Comparison of ENCODE assay signal across 8 mouse cellular contexts in genomic region chr10:126919067-126919466, GRCm38 (mm10). TPM values are rescaled to one million over a fixed set of nuclear protein-coding genes. Genes with fewer than 3 reads are reported as not detected.
DNase-seq lines count a peak whose midpoint lies in the region; ATAC-seq and TF ChIP-seq lines count a peak whose summit lies in the region.

No protein-coding gene starts in this region.

- peak; percentile 100 for TF ChIP-seq CTCF in bone marrow, adult 2 months (IDR thresholded peaks at IDR 0.05; ENCODE audit: control insufficient read depth, insufficient read depth, low read length)
- peak; percentile 99 for TF ChIP-seq CTCF in embryonic fibroblast, embryonic 13.5 days (IDR thresholded peaks at IDR 0.05; ENCODE audit: borderline replicate concordance, insufficient read depth, low read length)

- peak; percentile 97 to 98 for DNase-seq in B cell, adult 2 months
- peak; percentile 89 for DNase-seq in liver
- peak; percentile 98 for DNase-seq in naive thymus-derived CD4-positive, alpha-beta T cell, adult 2 months (ENCODE audit: low read depth)
- DNase-seq in splenic B cell, adult 2 months (ENCODE audit: low read depth, low spot score): peak; percentile 96

- peaks cover 10% of the 10 kb centered on the region; the same call in 1 of the 2 replicates for H3K27me3 ChIP-seq in heart, embryonic 12.5 days (replicated peaks)
- H3K27me3 ChIP-seq in kidney, embryonic 16.5 days (ENCODE audit: insufficient read depth, low read length): no peaks in the 10 kb centered on the region
- no peaks in the 10 kb centered on the region; the same call in 1 of the 2 replicates for H3K27me3 ChIP-seq in splenic B cell, adult 2 months (ENCODE audit: control insufficient read depth, insufficient read depth, low read length, poor library complexity, severe bottlenecking)

- H3K4me1 ChIP-seq in bone marrow, adult 2 months (ENCODE audit: control insufficient read depth, insufficient read depth, low read length): no peaks in the 10 kb centered on the region
- no peaks in the 10 kb centered on the region for H3K4me1 ChIP-seq in embryonic fibroblast, embryonic 13.5 days (ENCODE audit: control insufficient read depth, insufficient read depth, low read length)
- peaks cover 2% of the 10 kb centered on the region; the same call in 1 of the 2 replicates for H3K4me1 ChIP-seq in heart, embryonic 12.5 days (replicated peaks)
- H3K4me1 ChIP-seq in kidney, embryonic 16.5 days (ENCODE audit: insufficient read depth, low read length): no peaks in the 10 kb centered on the region

- no peak overlapping the region for H3K4me3 ChIP-seq in bone marrow, adult 2 months (replicated peaks; ENCODE audit: control insufficient read depth, low read depth, low read length)
- H3K4me3 ChIP-seq in embryonic fibroblast, embryonic 13.5 days (ENCODE audit: insufficient read depth, low read length): no peak overlapping the region
- H3K4me3 ChIP-seq in heart, embryonic 12.5 days: no peak overlapping the region
- no peak overlapping the region for H3K4me3 ChIP-seq in kidney, embryonic 16.5 days (ENCODE audit: low read length)

- no peak overlapping the region for H3K27ac ChIP-seq in bone marrow, adult 2 months (ENCODE audit: control insufficient read depth, insufficient read depth, low read depth, low read length, poor library complexity)
- no peak overlapping the region for H3K27ac ChIP-seq in embryonic fibroblast, embryonic 13.5 days (ENCODE audit: insufficient read depth, low read length)
- H3K27ac ChIP-seq in heart, embryonic 12.5 days (ENCODE audit: poor library complexity, severe bottlenecking): no peak overlapping the region
- H3K27ac ChIP-seq in kidney, embryonic 16.5 days (ENCODE audit: low read length): no peak overlapping the region

- TF ChIP-seq POLR2A in bone marrow, adult 2 months (IDR thresholded peaks at IDR 0.05; ENCODE audit: borderline replicate concordance, control insufficient read depth, low read depth, low read length): no peak
- TF ChIP-seq POLR2A in embryonic fibroblast, embryonic 13.5 days (IDR thresholded peaks at IDR 0.05; ENCODE audit: low read depth, low read length): no peak

- no peak overlapping the region for H3K4me2 ChIP-seq in heart, embryonic 12.5 days
- H3K4me2 ChIP-seq in kidney, embryonic 16.5 days (replicated peaks; ENCODE audit: low read depth, low read length): no peak overlapping the region

- no peak overlapping the region for H3K9ac ChIP-seq in heart, embryonic 12.5 days
- H3K9ac ChIP-seq in kidney, embryonic 16.5 days (replicated peaks; ENCODE audit: low read length): no peak overlapping the region

- peak; percentile 72 for ATAC-seq in heart, embryonic 12.5 days (ENCODE audit: insufficient number of reproducible peaks, low FRiP score)
- ATAC-seq in kidney, embryonic 16.5 days (ENCODE audit: low FRiP score, low TSS enrichment): peak; percentile 80

- H3K36me3 ChIP-seq in heart, embryonic 12.5 days: no peaks in the 10 kb centered on the region
- no peaks in the 10 kb centered on the region for H3K36me3 ChIP-seq in kidney, embryonic 16.5 days (ENCODE audit: insufficient read depth, low read length)
- H3K36me3 ChIP-seq in splenic B cell, adult 2 months (ENCODE audit: control insufficient read depth, insufficient read depth, low read length, poor library complexity, severe bottlenecking): no peaks in the 10 kb centered on the region

- peaks cover 9% of the 10 kb centered on the region for H3K9me3 ChIP-seq in heart, embryonic 12.5 days (replicated peaks)
- peaks cover 7% of the 10 kb centered on the region for H3K9me3 ChIP-seq in kidney, embryonic 16.5 days (ENCODE audit: low read length)

- 2% methylated on average over 9 of the region's 9 CpGs for WGBS in bone marrow, adult 2 months
- WGBS in heart, embryonic 12.5 days: 7% methylated on average over 9 of the region's 9 CpGs
- WGBS in kidney, embryonic 16.5 days: under 1% methylated on average over 9 of the region's 9 CpGs

RNA-seq across cellular contexts. Expression of gene Atp23, which starts 17.9 kb away (rescaled TPM):
- polyA plus RNA-seq in bone marrow, adult 2 months (2011; ENCODE audit: insufficient read depth, insufficient read length, low replicate concordance, missing spikeins): 0.83 and 3.3 TPM in 2 replicates
- polyA plus RNA-seq in embryonic fibroblast, embryonic 13.5 days (2011; ENCODE audit: insufficient read length, low read depth, missing spikeins): 4.7 and 5.2 TPM in 2 replicates
- 8.2 and 10.0 TPM in 2 replicates for polyA plus RNA-seq in heart, embryonic 12.5 days (2016; fragmentation: Nextera tagmentation; extraction: Ambion mirVana)
- 16.5 and 18.4 TPM in 2 replicates for polyA plus RNA-seq in kidney, embryonic 16.5 days (2015; fragmentation: Nextera tagmentation; extraction: Ambion mirVana)

RNA-seq across cellular contexts. Expression of gene Ctdsp2, which starts 59.5 kb away (rescaled TPM):
- 31.5 and 43.9 TPM in 2 replicates for polyA plus RNA-seq in bone marrow, adult 2 months (2011; ENCODE audit: insufficient read depth, insufficient read length, low replicate concordance, missing spikeins)
- 152 and 208 TPM in 2 replicates for polyA plus RNA-seq in embryonic fibroblast, embryonic 13.5 days (2011; ENCODE audit: insufficient read length, low read depth, missing spikeins)
- 54.0 and 54.6 TPM in 2 replicates for polyA plus RNA-seq in heart, embryonic 12.5 days (2016; fragmentation: Nextera tagmentation; extraction: Ambion mirVana)
- 70.5 and 76.1 TPM in 2 replicates for polyA plus RNA-seq in kidney, embryonic 16.5 days (2015; fragmentation: Nextera tagmentation; extraction: Ambion mirVana)
